Mouse (Mus musculus): ENCODE results near the gene Platr17. TPM values are rescaled to one million over a fixed set of nuclear protein-coding genes. Genes with fewer than 3 reads are reported as not detected.
A peak's percentile ranks its signal among the peaks of the same experiment; 100 is the strongest.
"Not testable (repeated sequence)": the region's sequence is repeated elsewhere in the genome, so short reads cannot be mapped to it uniquely, and the experiment has no call there.

Platr17 gene
- polyA plus RNA-seq, 2 experiments from 2014 or later = 6.5 to 15.4 TPM

GRCm38 (mm10) chr17:33943454-33943853, 38.5 kb downstream of the Platr17 start:
- no peak for ATAC-seq

DNA sequence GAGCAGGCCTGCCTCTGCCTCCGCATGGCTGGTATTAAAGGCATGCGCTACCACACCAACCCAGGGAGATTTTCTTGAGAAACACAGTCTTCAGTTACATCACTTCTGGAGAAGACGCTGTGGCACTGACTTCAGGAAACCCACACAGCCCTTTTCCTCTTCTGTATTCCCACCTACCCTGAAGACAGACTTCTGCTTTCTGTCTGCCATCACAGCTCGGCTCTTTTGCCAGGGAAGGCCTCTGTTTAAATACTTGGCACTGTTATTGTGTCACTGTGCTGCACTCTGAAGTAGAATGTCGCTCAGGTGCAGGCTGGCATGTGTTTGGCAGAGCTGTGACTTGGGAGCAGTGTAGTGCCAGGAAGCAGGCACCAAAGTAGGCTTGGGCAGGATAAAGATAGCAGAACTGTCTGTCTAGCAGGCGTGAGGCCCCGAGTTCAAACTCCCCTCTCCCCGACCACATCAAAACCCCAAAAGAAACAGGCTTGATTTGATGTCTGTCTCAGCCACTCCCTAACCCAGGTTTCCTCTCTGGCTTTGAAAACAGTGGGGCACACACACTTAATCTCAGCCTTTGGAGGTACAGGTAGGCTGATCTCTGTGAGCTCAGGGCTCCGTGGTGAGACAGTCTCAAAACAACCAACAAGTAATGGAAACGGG, 42.6 kb downstream of the Platr17 start:
- ATAC-seq = peak; percentile 26

- ATAC-seq = no peak
Observed at GRCm38 (mm10) chr17:33948090-33948904, 43.4 kb downstream of the Platr17 start.

- ATAC-seq = no peak
Observed at GRCm38 (mm10) chr17:33948905-33949537, 44.1 kb downstream of the Platr17 start.

DNA sequence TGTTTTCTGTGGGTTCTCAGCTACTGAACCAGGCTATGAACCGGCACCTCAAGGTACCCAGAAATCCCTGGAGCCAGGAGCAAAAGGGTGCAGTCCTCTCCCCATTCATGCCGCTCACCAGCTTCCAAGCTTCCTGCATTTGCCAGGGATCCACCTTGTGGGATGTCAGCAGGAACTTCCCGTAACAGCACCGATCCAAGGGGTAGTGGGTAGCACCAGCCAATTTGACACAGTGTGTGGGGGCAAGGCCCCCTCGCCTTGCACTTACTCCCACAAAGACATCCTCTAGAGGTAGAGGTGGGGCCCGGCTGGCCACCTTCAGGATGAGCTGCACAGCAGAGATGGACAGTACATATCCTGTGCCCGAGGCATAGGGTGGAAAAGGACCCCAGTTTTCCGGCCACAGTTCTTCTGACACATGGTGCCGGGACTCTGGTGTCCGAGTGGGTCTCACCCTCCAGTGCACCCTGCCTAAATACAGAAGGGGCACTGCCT, 45.2 kb downstream of the Platr17 start:
- ATAC-seq = no peak

DNA sequence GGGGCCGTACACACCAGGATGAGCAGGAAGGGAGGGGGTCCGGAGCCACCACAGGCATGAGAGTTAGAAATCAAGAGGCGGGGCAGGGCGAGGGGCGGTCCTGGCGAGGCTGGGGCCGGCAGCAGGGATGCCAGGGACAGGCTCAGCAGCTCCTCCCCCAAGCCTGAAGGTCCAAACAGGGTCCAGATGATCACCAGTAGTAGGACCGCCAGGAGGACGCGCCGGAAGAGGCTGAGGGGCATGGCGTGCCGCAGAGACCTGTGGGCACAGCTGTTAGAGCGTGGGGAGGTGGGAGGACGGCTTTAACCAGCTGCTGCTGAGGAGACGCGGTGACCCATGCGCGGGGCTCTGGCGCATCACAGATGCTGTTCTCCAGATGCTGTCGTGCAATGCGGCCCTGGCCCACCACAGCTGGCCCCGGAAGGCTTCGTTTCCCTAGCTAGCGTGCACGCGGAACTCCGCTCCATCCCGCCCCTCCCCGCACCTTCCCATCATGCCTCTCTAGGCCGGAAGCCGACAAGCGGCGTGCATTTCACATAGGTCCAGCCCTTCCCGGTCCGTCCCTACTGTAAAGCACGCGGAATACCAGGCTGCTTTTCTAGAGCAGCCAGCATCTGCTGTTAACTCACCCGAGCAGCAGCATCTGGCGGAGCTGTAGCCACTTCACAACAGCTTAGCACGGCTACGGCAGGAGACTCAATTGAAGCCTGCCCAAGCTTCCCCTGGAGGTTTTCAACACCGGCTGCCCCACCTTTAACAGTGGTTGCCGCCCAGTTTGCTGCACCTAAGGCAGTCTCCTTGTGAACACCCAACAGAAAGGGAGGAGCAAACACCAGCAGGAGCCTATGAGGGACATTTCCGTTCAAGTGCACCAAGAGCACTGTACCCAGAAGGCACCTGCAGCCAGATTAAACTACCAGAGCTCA, 46.3 kb downstream of the Platr17 start, which contains the start of gene B3galt4:
TSS of gene B3galt4 (minus strand) at position 468 of the 926 bp plus-strand sequence.
- peak; percentile 64 for ATAC-seq

GRCm38 (mm10) chr17:33952015-33952414, 47.1 kb downstream of the Platr17 start:
- ATAC-seq = not testable (repeated sequence)

DNA sequence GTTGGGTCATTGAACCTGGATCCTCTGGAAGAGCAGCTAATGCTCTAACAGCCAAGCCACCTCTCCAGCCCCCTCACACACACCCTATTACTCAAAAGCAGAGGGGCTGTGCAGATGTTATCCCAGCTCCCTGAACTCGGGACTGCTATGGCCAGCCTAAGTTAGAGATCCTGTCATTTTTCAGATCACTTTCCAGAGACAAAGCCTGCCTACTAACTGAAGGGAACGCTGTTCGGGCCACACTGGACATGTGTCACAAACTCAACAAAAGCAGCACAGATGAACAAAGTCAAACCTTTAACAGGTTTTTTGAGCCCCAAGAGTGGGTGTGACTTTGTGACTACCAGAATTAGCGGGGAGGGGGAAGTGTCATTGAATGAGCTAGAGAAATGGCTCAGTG, 47.9 kb downstream of the Platr17 start:
- ATAC-seq = no peak

GRCm38 (mm10) chr17:33953310-33953709, 48.4 kb downstream of the Platr17 start:
- ATAC-seq = no peak

- no peak for ATAC-seq
Observed at GRCm38 (mm10) chr17:33953961-33954565, 49.1 kb downstream of the Platr17 start.

DNA sequence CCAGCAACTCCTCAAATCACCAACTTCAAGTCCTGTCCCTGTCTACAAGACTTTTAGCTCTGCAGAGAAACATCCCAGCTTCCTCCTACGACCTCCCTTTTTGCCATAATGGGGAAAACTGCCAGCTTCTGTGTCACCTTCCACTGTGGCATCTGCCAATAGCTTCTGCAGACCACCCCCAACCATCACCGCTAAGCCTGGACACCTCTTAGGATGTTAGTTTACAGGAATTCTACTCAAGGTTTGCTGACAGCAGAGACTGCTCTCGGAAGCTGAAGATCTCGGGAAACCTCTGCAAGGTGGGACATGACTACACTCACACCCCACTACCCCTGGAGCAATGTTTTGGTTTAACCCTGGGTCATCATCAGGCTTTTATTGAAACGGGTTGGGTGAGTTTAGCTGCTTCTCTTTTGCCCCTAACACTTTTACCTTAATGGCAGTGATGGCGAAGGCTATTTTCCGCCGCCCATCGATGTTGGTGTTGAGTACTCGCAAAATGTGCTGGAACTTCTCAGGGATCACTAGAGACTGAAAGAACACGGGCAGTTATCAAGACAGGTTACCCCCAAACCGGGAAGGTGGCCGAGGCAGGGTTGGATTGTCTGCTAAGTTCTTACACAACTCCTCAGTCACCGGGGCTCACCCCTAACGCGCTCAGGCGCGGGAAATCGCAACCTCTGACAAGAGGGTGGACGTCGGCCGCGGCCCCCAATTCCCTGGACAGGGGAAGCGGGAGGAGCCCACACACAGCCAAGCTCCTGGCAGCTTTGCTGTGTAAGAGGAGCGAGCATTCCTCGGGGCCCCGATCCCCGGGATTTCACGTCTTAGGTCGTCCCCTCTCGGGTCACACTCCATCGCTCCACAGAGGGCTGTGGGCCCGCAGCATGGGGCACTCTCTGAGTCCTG, 50.0 kb downstream of the Platr17 start:
- no peak for ATAC-seq

DNA sequence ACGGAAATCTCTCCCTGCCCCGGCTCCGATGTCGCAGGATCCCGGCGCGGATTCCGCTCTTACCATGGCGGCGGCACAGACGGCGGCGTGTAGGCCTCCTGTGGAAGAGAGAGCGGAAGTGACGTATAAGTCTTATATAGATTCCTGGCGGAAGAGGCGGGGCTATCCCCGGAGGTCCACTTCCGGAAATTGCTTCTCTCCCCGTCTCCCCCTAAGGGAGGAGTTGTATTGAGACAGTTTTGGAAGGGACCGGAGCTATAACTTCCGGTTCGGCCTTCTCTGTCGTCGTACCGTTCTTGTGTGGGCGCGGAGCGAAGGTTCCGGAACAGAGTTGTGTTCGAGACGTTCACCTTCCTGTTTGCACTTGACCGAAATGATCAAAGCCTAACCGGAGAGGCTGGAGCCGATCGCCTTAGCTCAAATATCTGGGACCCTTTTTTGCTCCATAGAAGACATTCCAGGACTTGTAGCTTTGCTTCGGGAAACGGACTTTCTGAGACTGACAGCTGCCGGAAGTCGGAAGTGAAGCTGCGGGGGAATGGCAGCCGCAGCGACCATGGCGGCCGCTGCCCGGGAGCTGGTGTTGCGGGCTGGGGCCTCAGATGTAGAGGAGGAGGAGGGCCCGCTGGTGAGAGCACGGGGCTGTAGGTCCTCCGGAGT, 50.8 kb downstream of the Platr17 start, which contains the start of the genes Vps52 and Rps18:
TSS of gene Vps52 (plus strand) at position 258 of the 660 bp plus-strand sequence.
TSS of gene Rps18 (minus strand) at position 447 of the 660 bp plus-strand sequence.
- peak; percentile 77 for ATAC-seq

Other genes starting within 250 kb of the Platr17 start
- gene Hnrnpm, start 218.3 kb upstream of the Platr17 start, polyA plus RNA-seq (2017; shearing (Covaris generic)) = 100 to 1,000 TPM; 338 to 341 TPM
- gene March2, start 186.5 kb upstream of the Platr17 start, polyA plus RNA-seq (2017; shearing (Covaris generic)) = 10 to 100 TPM; 27.2 to 33.5 TPM
- 100 to 1,000 TPM; 227 to 308 TPM for gene Rab11b, start 144.6 kb upstream of the Platr17 start, polyA plus RNA-seq (2017; shearing (Covaris generic))
- 1 to 10 TPM; 3.7 to 4.8 TPM for gene Angptl4, start 123.3 kb upstream of the Platr17 start, polyA plus RNA-seq (2017; shearing (Covaris generic))
- 1 to 10 TPM; 1.9 to 3.3 TPM for gene Kank3, start 94.6 kb upstream of the Platr17 start, polyA plus RNA-seq (2017; shearing (Covaris generic))
- 1,000 to 10,000 TPM; 1,524 to 2,342 TPM for gene Rps28, start 80.6 kb upstream of the Platr17 start, polyA plus RNA-seq (2017; shearing (Covaris generic))
- 100 to 1,000 TPM; 389 to 432 TPM for gene Ndufa7, start 80.6 kb upstream of the Platr17 start, polyA plus RNA-seq (2017; shearing (Covaris generic))
- gene Cd320, start 62.0 kb upstream of the Platr17 start, polyA plus RNA-seq (2017; shearing (Covaris generic)) = 10 to 100 TPM; 11.4 to 15.9 TPM
- not detected for gene Gm7029, start 31.3 kb upstream of the Platr17 start, polyA plus RNA-seq (2017; shearing (Covaris generic))
- gene Kifc1, start 14.5 kb upstream of the Platr17 start, polyA plus RNA-seq (2017; shearing (Covaris generic)) = 1 to 10 TPM; 1.5 to 2.5 TPM
- 100 to 1,000 TPM in 1 of 2 experiments, 10 to 100 TPM in 1; 97.4 to 149 TPM for gene Daxx, start 4.3 kb downstream of the Platr17 start, polyA plus RNA-seq (2017; shearing (Covaris generic))
- gene Tapbp, start 10.8 kb downstream of the Platr17 start, polyA plus RNA-seq (2017; shearing (Covaris generic)) = 100 to 1,000 TPM; 299 to 436 TPM
- 1 to 10 TPM; 4.1 to 4.7 TPM for gene Zbtb22, start 10.8 kb downstream of the Platr17 start, polyA plus RNA-seq (2017; shearing (Covaris generic))
- gene Rgl2, start 24.4 kb downstream of the Platr17 start, polyA plus RNA-seq (2017; shearing (Covaris generic)) = 10 to 100 TPM; 26.5 to 34.3 TPM
- gene Pfdn6, start 35.2 kb downstream of the Platr17 start, polyA plus RNA-seq (2017; shearing (Covaris generic)) = 100 to 1,000 TPM; 113 to 146 TPM
- gene Wdr46, start 35.5 kb downstream of the Platr17 start, polyA plus RNA-seq (2017; shearing (Covaris generic)) = 10 to 100 TPM; 11.8 to 16.6 TPM
- gene B3galt4, start 46.4 kb downstream of the Platr17 start, polyA plus RNA-seq (2017; shearing (Covaris generic)) = 10 to 100 TPM; 18.7 to 19.0 TPM
- 10 to 100 TPM; 25.1 to 28.2 TPM for gene Vps52, start 50.7 kb downstream of the Platr17 start, polyA plus RNA-seq (2017; shearing (Covaris generic))
- gene Rps18, start 50.9 kb downstream of the Platr17 start, polyA plus RNA-seq (2017; shearing (Covaris generic)) = 1,000 to 10,000 TPM; 6,680 to 7,218 TPM
- 1,000 to 10,000 TPM; 4,668 to 6,585 TPM for gene H2-K1, start 95.2 kb downstream of the Platr17 start, polyA plus RNA-seq (2017; shearing (Covaris generic))
- 1 to 10 TPM; 2.2 to 3.4 TPM for gene Ring1, start 119.5 kb downstream of the Platr17 start, polyA plus RNA-seq (2017; shearing (Covaris generic))
- gene H2-Ke6, start 122.9 kb downstream of the Platr17 start, polyA plus RNA-seq (2017; shearing (Covaris generic)) = 10 to 100 TPM; 29.3 to 35.2 TPM
- gene Slc39a7, start 126.5 kb downstream of the Platr17 start, polyA plus RNA-seq (2017; shearing (Covaris generic)) = 10 to 100 TPM; 34.6 to 49.4 TPM
- gene Rxrb, start 126.7 kb downstream of the Platr17 start, polyA plus RNA-seq (2017; shearing (Covaris generic)) = 1 to 10 TPM; 7.2 to 9.0 TPM
- gene Col11a2, start 134.3 kb downstream of the Platr17 start, polyA plus RNA-seq (2017; shearing (Covaris generic)) = under 1 TPM; 0.07 to 0.20 TPM
- 10 to 100 TPM; 42.9 to 45.4 TPM for gene H2-Oa, start 187.2 kb downstream of the Platr17 start, polyA plus RNA-seq (2017; shearing (Covaris generic))
- gene H2-DMa, start 214.4 kb downstream of the Platr17 start, polyA plus RNA-seq (2017; shearing (Covaris generic)) = 100 to 1,000 TPM; 152 to 211 TPM
- 100 to 1,000 TPM in 1 of 2 experiments, 10 to 100 TPM in 1; 99.8 to 116 TPM for gene Brd2, start 217.5 kb downstream of the Platr17 start, polyA plus RNA-seq (2017; shearing (Covaris generic))
- 10 to 100 TPM in 1 of 2 experiments, 1 to 10 TPM in 1; 4.8 to 19.7 TPM for gene H2-DMb2, start 238.2 kb downstream of the Platr17 start, polyA plus RNA-seq (2017; shearing (Covaris generic))
- gene H2-DMb1, start 247.9 kb downstream of the Platr17 start, polyA plus RNA-seq (2017; shearing (Covaris generic)) = 1 to 10 TPM; 1.9 to 3.7 TPM